Mouse (Mus musculus) cortical plate, adult 2 months (tissue): Measurements from ENCODE around the gene Gm3336.

Source experiments
- CTCF ChIP-seq: fragments of 200-500 bp; IDR thresholded peaks from 2 replicates; pipeline ENCODE4 v1.5.1; 2011; ENCODE audit warnings: mild to moderate bottlenecking, control low read depth, low read length; ENCODE audit not compliant: insufficient read depth; ENCODE audit errors: extremely low read depth
- POLR2A ChIP-seq: fragments of 200-500 bp; IDR thresholded peaks from 2 replicates; pipeline ENCODE4 v1.6.1; 2011; ENCODE audit warnings: mild to moderate bottlenecking, low read length, control low read depth; ENCODE audit not compliant: insufficient read depth; ENCODE audit errors: extremely low read depth

DNA sequence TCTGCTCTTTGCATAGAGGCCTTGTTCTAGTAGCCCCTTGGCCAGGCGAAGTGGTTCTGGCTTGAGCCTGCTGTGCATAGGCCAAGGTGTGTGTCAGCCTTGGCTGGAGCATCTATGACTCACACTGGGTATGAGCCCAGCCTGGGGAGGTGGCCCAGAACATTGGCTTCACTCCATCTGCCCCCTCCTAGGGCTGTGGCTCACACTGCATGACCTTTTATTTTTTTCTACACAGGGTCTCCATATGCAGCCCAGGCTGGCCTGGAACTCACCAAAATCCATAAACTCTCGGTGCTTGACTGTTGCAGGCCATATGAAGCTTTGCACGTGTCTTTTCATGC, 15.5 kb upstream of the Gm3336 start:
- TF ChIP-seq CTCF (no peak), POLR2A (no peak; the same call in 1 of the 2 replicates)
